Mouse (Mus musculus): ENCODE measurements at regions not wholly inside any gene's neighbourhood (a gene's known extent, or its start where the extent isn't known, plus 50 kb on each side); places are given as distances from the start of the nearest gene placed in this dataset.

DNA sequence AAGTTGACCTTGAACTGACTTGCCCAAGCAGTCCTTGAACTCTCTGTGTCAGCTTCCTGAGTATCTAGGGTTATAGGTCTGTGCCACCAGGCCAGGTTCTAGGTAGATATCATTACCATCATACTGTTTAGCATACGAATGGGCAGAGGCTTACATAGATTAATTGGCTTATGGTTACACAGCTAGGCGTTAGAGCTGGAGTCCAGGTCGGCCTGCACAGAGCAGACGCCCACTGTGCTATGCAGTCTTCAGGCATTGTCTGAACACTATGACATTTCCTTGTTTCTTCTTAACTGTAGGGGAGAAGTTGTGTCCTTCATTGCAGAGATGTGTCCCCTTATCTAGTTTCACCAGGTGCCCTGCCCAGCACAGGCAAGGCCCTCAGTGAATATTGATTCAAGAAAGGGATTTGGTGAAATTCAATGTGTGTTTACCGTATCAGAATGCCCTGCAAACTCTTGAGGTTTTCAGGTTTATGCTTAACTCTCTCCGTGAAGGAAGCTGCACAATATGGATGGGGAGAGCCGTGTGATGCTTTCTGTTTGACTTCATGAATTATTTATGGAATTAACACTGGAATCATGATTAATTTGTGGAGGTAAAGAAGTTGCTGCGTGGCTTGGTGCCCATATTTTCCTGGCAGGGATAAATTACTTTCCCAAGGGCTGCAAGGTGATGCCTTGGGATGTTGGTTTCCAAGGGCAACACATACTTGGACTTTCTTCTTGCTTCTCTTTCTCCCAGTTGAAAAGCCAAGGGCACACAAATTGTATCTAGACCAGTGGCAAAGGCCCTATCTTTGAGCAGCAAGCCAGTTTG lies 78.7 kb upstream of the Pcdh8 start:
- H3K4me3 ChIP-seq (ENCODE audit: low read depth, low read length) = no peak overlapping the region
- WGBS = 72% methylated on average over 8 of the region's 8 CpGs
- no peaks in the 10 kb centered on the region for H3K36me3 ChIP-seq (ENCODE audit: control insufficient read depth, insufficient read depth, low read length)
- ATAC-seq (ENCODE audit: insufficient read depth, low FRiP score, low TSS enrichment) = no peak
- no peaks in the 10 kb centered on the region for H3K4me1 ChIP-seq (ENCODE audit: control insufficient read depth, insufficient read depth, low read length)
- H3K27me3 ChIP-seq (ENCODE audit: control insufficient read depth, insufficient read depth, low read length) = no peaks in the 10 kb centered on the region
- H3K4me2 ChIP-seq (ENCODE audit: low read depth) = no peak overlapping the region
- H3K9ac ChIP-seq (ENCODE audit: low read length) = no peak overlapping the region
- DNase-seq (ENCODE audit: low spot score) = no peak
- H3K27ac ChIP-seq (ENCODE audit: low read depth, low read length) = no peak overlapping the region
- H3K9me3 ChIP-seq (ENCODE audit: control insufficient read depth, low read length) = no peaks in the 10 kb centered on the region

- WGBS = 88% methylated on average over 4 of the region's 4 CpGs
- Histone ChIP-seq H3K9ac (ENCODE audit: low read length) (no peak overlapping the region), H3K4me1 (ENCODE audit: control insufficient read depth, insufficient read depth, low read length) (no peaks in the 10 kb centered on the region), H3K4me2 (ENCODE audit: low read depth) (no peak overlapping the region), H3K36me3 (ENCODE audit: control insufficient read depth, insufficient read depth, low read length) (no peaks in the 10 kb centered on the region), H3K4me3 (ENCODE audit: low read depth, low read length) (no peak overlapping the region), H3K9me3 (ENCODE audit: control insufficient read depth, low read length) (no peaks in the 10 kb centered on the region), H3K27ac (ENCODE audit: low read depth, low read length) (no peak overlapping the region), H3K27me3 (ENCODE audit: control insufficient read depth, insufficient read depth, low read length) (no peaks in the 10 kb centered on the region)
- ATAC-seq (ENCODE audit: insufficient read depth, low FRiP score, low TSS enrichment) (no peak), DNase-seq (ENCODE audit: low spot score) (no peak)
These were observed 77.0 kb upstream of the Pcdh8 start for GRCm38 (mm10) chr14:79848116-79848515.

DNA sequence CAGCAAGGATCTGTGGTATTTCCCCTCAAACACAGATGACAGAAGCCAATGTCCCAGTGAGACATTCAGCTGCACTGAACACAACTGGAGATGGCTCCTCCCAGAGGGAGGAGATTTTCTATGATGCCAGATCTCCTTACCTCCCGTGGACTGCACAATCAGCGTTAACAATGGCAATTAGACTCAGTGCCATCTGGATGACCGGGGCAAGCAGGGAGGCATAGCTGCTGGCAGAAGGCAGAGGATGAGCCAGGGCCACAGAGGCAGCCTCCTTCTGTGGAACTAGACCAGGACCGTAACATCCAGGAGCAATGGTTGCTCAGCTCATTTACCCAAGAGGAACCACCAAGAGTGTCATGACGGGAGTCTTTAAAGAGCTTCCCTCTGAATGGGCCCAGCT lies 73.2 kb upstream of the Pcdh8 start:
- H3K4me3 ChIP-seq (ENCODE audit: low read depth, low read length) = no peak overlapping the region
- H3K27me3 ChIP-seq (ENCODE audit: control insufficient read depth, insufficient read depth, low read length) = no peaks in the 10 kb centered on the region
- DNase-seq (ENCODE audit: low spot score) (no peak), ATAC-seq (ENCODE audit: insufficient read depth, low FRiP score, low TSS enrichment) (no peak)
- H3K4me2 ChIP-seq (ENCODE audit: low read depth) = no peak overlapping the region
- no peak overlapping the region for H3K27ac ChIP-seq (ENCODE audit: low read depth, low read length)
- no peaks in the 10 kb centered on the region for H3K9me3 ChIP-seq (ENCODE audit: control insufficient read depth, low read length)
- no peaks in the 10 kb centered on the region for H3K36me3 ChIP-seq (ENCODE audit: control insufficient read depth, insufficient read depth, low read length)
- 64% methylated on average over 5 of the region's 5 CpGs for WGBS
- no peak overlapping the region for H3K9ac ChIP-seq (ENCODE audit: low read length)
- no peaks in the 10 kb centered on the region for H3K4me1 ChIP-seq (ENCODE audit: control insufficient read depth, insufficient read depth, low read length)

DNA sequence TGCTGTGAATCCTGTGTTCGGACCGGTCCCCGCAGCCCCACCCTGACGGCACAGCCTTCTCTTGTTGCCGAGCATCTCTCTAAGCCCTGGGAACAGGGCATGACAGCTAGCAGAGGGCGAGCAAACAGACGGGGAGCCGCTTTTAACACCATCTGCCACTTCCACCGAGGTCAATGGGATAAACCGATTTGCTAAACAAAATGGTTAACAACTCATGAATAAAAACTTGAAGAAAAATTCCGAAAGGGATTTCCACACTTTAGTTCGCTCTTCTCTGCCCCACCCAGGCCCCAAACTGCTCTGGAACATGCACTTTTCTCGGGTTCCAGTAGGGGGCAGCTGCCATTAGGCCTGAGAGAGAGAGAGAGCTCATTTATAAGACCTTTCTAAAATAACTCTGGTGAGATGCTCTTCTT lies 72.0 kb upstream of the Pcdh8 start:
- Histone ChIP-seq H3K27me3 (ENCODE audit: control insufficient read depth, insufficient read depth, low read length) (no peaks in the 10 kb centered on the region), H3K4me1 (ENCODE audit: control insufficient read depth, insufficient read depth, low read length) (no peaks in the 10 kb centered on the region), H3K4me3 (ENCODE audit: low read depth, low read length) (no peak overlapping the region), H3K9me3 (ENCODE audit: control insufficient read depth, low read length) (no peaks in the 10 kb centered on the region), H3K4me2 (ENCODE audit: low read depth) (no peak overlapping the region), H3K27ac (ENCODE audit: low read depth, low read length) (0 out of 2 replicates have a peak overlapping the region, but pooled peaks have one; percentile 35), H3K36me3 (ENCODE audit: control insufficient read depth, insufficient read depth, low read length) (no peaks in the 10 kb centered on the region), H3K9ac (ENCODE audit: low read length) (no peak overlapping the region)
- 6% methylated on average over 13 of the region's 13 CpGs for WGBS
- peak; percentile 77; the same call in 1 of the 2 replicates for ATAC-seq (ENCODE audit: insufficient read depth, low FRiP score, low TSS enrichment)
- peak; percentile 63 for DNase-seq (ENCODE audit: low spot score)

GRCm38 (mm10) chr14:79842734-79843133 lies 71.6 kb upstream of the Pcdh8 start:
- DNase-seq (ENCODE audit: low spot score) = no peak
- 32% methylated on average over 3 of the region's 3 CpGs for WGBS
- no peak overlapping the region for H3K4me2 ChIP-seq (ENCODE audit: low read depth)
- 0 out of 2 replicates have a peak overlapping the region, but pooled peaks have one; percentile 35 for H3K27ac ChIP-seq (ENCODE audit: low read depth, low read length)
- no peak overlapping the region for H3K9ac ChIP-seq (ENCODE audit: low read length)
- H3K4me3 ChIP-seq (ENCODE audit: low read depth, low read length) = no peak overlapping the region
- H3K36me3 ChIP-seq (ENCODE audit: control insufficient read depth, insufficient read depth, low read length) = no peaks in the 10 kb centered on the region
- 0 out of 2 replicates have a peak, but pooled peaks have one; percentile 49 for ATAC-seq (ENCODE audit: insufficient read depth, low FRiP score, low TSS enrichment)
- H3K9me3 ChIP-seq (ENCODE audit: control insufficient read depth, low read length) = no peaks in the 10 kb centered on the region
- no peaks in the 10 kb centered on the region for H3K27me3 ChIP-seq (ENCODE audit: control insufficient read depth, insufficient read depth, low read length)
- H3K4me1 ChIP-seq (ENCODE audit: control insufficient read depth, insufficient read depth, low read length) = no peaks in the 10 kb centered on the region

DNA sequence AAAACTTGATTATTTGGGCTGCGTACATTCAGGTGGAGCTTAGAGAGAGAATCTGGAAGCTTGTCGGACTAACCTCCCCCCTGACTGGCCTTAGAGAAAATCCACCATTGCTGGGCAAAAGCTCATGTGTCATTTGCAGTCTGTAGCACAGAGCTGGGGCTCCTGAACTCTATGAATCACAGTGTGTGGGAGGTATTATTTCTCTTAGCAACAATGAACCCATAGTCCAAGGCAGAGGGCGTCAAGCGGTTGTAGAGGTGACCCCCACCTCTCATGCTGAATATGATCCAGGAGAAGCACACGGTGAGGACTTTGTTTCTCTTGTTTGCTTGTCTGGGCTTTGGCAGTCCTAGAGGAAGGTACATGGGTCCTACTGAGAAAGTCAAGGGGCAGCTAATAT lies 66.0 kb upstream of the Pcdh8 start:
- Histone ChIP-seq H3K4me2 (ENCODE audit: low read depth) (no peak overlapping the region), H3K4me1 (ENCODE audit: control insufficient read depth, insufficient read depth, low read length) (no peaks in the 10 kb centered on the region), H3K27me3 (ENCODE audit: control insufficient read depth, insufficient read depth, low read length) (no peaks in the 10 kb centered on the region), H3K9ac (ENCODE audit: low read length) (no peak overlapping the region), H3K36me3 (ENCODE audit: control insufficient read depth, insufficient read depth, low read length) (no peaks in the 10 kb centered on the region), H3K4me3 (ENCODE audit: low read depth, low read length) (no peak overlapping the region), H3K27ac (ENCODE audit: low read depth, low read length) (no peak overlapping the region), H3K9me3 (ENCODE audit: control insufficient read depth, low read length) (no peaks in the 10 kb centered on the region)
- ATAC-seq (ENCODE audit: insufficient read depth, low FRiP score, low TSS enrichment) (no peak), DNase-seq (ENCODE audit: low spot score) (no peak)
- 60% methylated on average over 5 of the region's 5 CpGs for WGBS

- Histone ChIP-seq H3K9me3 (ENCODE audit: control insufficient read depth, low read length) (no peaks in the 10 kb centered on the region), H3K36me3 (ENCODE audit: control insufficient read depth, insufficient read depth, low read length) (no peaks in the 10 kb centered on the region), H3K4me1 (ENCODE audit: control insufficient read depth, insufficient read depth, low read length) (no peaks in the 10 kb centered on the region), H3K4me3 (ENCODE audit: low read depth, low read length) (no peak overlapping the region), H3K27ac (ENCODE audit: low read depth, low read length) (no peak overlapping the region), H3K9ac (ENCODE audit: low read length) (no peak overlapping the region), H3K4me2 (ENCODE audit: low read depth) (no peak overlapping the region), H3K27me3 (ENCODE audit: control insufficient read depth, insufficient read depth, low read length) (no peaks in the 10 kb centered on the region)
- DNase-seq (ENCODE audit: low spot score) (no peak), ATAC-seq (ENCODE audit: insufficient read depth, low FRiP score, low TSS enrichment) (no peak)
- WGBS = 96% methylated on average over 5 of the region's 6 CpGs
These were observed 65.1 kb upstream of the Pcdh8 start for GRCm38 (mm10) chr14:79836186-79836585.

DNA sequence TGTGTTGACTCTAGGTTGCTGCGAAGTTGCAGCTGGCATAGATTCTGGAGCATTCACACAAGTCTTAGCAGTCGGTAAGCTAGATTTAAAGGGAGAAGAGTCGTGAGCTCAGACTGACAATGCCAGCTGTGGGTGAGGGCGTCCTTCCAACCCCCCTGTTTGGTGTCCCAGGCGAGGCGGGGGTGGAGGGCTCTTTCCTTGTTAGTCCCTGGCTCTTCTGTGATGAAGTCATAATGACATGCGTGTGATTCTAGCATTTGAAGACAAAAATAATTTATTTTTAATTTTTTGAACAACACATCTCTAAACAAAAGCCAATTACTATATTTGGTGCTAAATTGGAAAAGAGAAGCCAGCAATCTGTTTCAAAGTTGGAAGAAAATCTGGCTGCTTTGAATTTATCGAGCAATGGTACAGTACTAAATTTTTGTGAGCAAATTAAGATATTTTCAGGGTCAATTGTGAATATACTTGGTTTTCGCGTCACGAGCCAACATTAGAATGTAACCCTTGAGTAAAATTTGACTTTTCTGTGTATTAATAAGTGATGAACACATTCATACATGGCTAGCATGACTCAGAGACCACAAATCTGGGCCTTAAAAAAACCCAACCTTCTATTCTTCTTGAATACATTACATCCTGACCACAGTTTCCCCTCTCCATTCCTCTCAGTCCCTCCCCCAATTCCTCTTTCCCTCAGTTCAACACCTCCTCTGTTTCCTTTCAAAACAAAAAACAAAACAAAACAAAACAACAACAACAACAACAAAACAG lies 53.7 kb upstream of the Pcdh8 start:
- H3K4me3 ChIP-seq (ENCODE audit: low read depth, low read length) = no peak overlapping the region
- H3K27me3 ChIP-seq (ENCODE audit: control insufficient read depth, insufficient read depth, low read length) = no peaks in the 10 kb centered on the region
- no peaks in the 10 kb centered on the region for H3K9me3 ChIP-seq (ENCODE audit: control insufficient read depth, low read length)
- H3K4me1 ChIP-seq (ENCODE audit: control insufficient read depth, insufficient read depth, low read length) = no peaks in the 10 kb centered on the region
- no peak overlapping the region for H3K27ac ChIP-seq (ENCODE audit: low read depth, low read length)
- no peaks in the 10 kb centered on the region for H3K36me3 ChIP-seq (ENCODE audit: control insufficient read depth, insufficient read depth, low read length)
- ATAC-seq (ENCODE audit: insufficient read depth, low FRiP score, low TSS enrichment) = no peak
- 90% methylated on average over 11 of the region's 11 CpGs for WGBS
- DNase-seq (ENCODE audit: low spot score) = no peak
- no peak overlapping the region for H3K9ac ChIP-seq (ENCODE audit: low read length)
- H3K4me2 ChIP-seq (ENCODE audit: low read depth) = no peak overlapping the region
